In the genomic region with DNA sequence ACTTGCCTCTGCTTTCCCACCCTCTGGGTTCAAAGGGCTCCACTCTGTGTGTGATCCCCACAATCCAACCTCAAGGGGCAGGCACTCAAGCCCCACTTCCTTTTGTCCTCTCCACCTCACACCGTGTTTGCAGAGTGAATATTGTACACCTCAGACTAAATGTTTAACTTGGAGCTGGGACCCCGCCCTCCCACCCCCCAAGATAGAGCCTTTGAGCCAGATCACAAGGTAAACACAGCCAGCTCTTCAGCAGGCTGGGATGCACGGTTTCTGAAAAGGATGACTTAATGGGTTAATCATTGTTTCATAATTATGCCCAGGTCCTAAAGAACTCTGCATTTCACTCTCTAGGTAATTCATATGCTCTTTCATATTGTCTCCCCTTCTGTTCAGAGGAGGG, we compare ENCODE assay signal across 20 mouse cellular contexts. TPM values are rescaled to one million over a fixed set of nuclear protein-coding genes. Genes with fewer than 3 reads are reported as not detected.
DNase-seq lines count a peak whose midpoint lies in the region; ATAC-seq and TF ChIP-seq lines count a peak whose summit lies in the region.
"Had no signal": no experiment of that assay in that cellular context is flagged by ENCODE, and none has a peak within 500 bp of the region (broad histone marks: within the 10 kb centered on the region; RNA-seq: fewer than 3 reads in every experiment).

No protein-coding gene starts in this region.

- 31% methylated on average over 3 of the region's 3 CpGs for WGBS in lung, embryonic 16.5 days
- WGBS in stomach, postnatal 0 days: 36% methylated on average over 3 of the region's 3 CpGs

- no peak overlapping the region for H3K4me3 ChIP-seq in lung, embryonic 16.5 days (ENCODE audit: low read length)
- H3K4me3 ChIP-seq in stomach, postnatal 0 days (ENCODE audit: low read depth, low read length): no peak overlapping the region
- H3K4me3 ChIP-seq: embryonic facial prominence, embryonic 15.5 days; forebrain, embryonic 10.5 days; midbrain, embryonic 10.5 days; neural tube, embryonic 12.5 days had no signal

- no peak for TF ChIP-seq EP300 in stomach, postnatal 0 days (optimal IDR thresholded peaks at IDR 0.05)

- H3K27me3 ChIP-seq in lung, embryonic 16.5 days (ENCODE audit: control insufficient read depth, insufficient read depth, low read depth, low read length): no peaks in the 10 kb centered on the region
- H3K27me3 ChIP-seq in stomach, postnatal 0 days (ENCODE audit: control insufficient read depth, insufficient read depth, low read length): no peaks in the 10 kb centered on the region
- H3K27me3 ChIP-seq: embryonic facial prominence, embryonic 15.5 days; neural tube, embryonic 12.5 days had no signal

- no peak for TF ChIP-seq CTCF in stomach, postnatal 0 days (IDR thresholded peaks at IDR 0.05; ENCODE audit: low read depth)

- no peaks in the 10 kb centered on the region for H3K9me3 ChIP-seq in lung, embryonic 16.5 days (ENCODE audit: control insufficient read depth, low read length)
- no peaks in the 10 kb centered on the region for H3K9me3 ChIP-seq in stomach, postnatal 0 days (ENCODE audit: control insufficient read depth, low read length)
- H3K9me3 ChIP-seq: embryonic facial prominence, embryonic 15.5 days; forebrain, embryonic 10.5 days; midbrain, embryonic 10.5 days; neural tube, embryonic 12.5 days had no signal

- no peaks in the 10 kb centered on the region for H3K36me3 ChIP-seq in lung, embryonic 16.5 days (ENCODE audit: control insufficient read depth, insufficient read depth, low read length)
- H3K36me3 ChIP-seq in stomach, postnatal 0 days (ENCODE audit: control insufficient read depth, insufficient read depth, low read length): no peaks in the 10 kb centered on the region
- H3K36me3 ChIP-seq: embryonic facial prominence, embryonic 15.5 days; forebrain, embryonic 10.5 days; midbrain, embryonic 10.5 days; neural tube, embryonic 12.5 days had no signal

- intact Hi-C loops in left cerebral cortex, postnatal 10 days (cut with DNase I): loop anchor here (5.0 kb wide), 2 partner anchors 52 to 248 kb away; no protein-coding TSS in a partner anchor

- H3K4me1 ChIP-seq in lung, embryonic 16.5 days (replicated peaks; ENCODE audit: control insufficient read depth, insufficient read depth, low read length): peaks cover 28% of the 10 kb centered on the region
- peaks cover 4% of the 10 kb centered on the region; the same call in 1 of the 2 replicates for H3K4me1 ChIP-seq in stomach, postnatal 0 days (replicated peaks; ENCODE audit: control insufficient read depth, insufficient read depth)

- H3K27ac ChIP-seq in lung, embryonic 16.5 days (ENCODE audit: low read length): peak overlapping the region; percentile 72
- H3K27ac ChIP-seq in stomach, postnatal 0 days (replicated peaks): 0 out of 2 replicates have a peak overlapping the region, but pooled peaks have one; percentile 13
- H3K27ac ChIP-seq: embryonic facial prominence, embryonic 15.5 days; forebrain, embryonic 10.5 days; hindbrain, embryonic 14.5 days; midbrain, embryonic 10.5 days; neural tube, embryonic 12.5 days had no signal

- no peak overlapping the region for H3K9ac ChIP-seq in lung, embryonic 16.5 days (ENCODE audit: low read length)
- H3K9ac ChIP-seq in stomach, postnatal 0 days (ENCODE audit: low read length): no peak overlapping the region
- H3K9ac ChIP-seq: embryonic facial prominence, embryonic 15.5 days; hindbrain, embryonic 14.5 days; neural tube, embryonic 12.5 days had no signal

- H3K4me2 ChIP-seq in lung, embryonic 16.5 days (ENCODE audit: low read depth, low read length): no peak overlapping the region
- H3K4me2 ChIP-seq in stomach, postnatal 0 days (replicated peaks; ENCODE audit: low read depth): no peak overlapping the region
- H3K4me2 ChIP-seq: embryonic facial prominence, embryonic 15.5 days; hindbrain, embryonic 14.5 days; neural tube, embryonic 12.5 days had no signal

- peak; percentile 14 for ATAC-seq in lung, embryonic 16.5 days (ENCODE audit: low read depth)
- no peak for ATAC-seq in stomach, postnatal 0 days (ENCODE audit: low FRiP score, low TSS enrichment)

- DNase-seq in kidney, adult 11 months: peak; percentile 66
- no peak for DNase-seq in kidney, postnatal 14 days
- no peak for DNase-seq in lung, postnatal 14 days
- DNase-seq in kidney, postnatal 36 days: peak; percentile 49 to 52
- no peak for DNase-seq in stomach, postnatal 0 days (ENCODE audit: low spot score)
- no peak for DNase-seq in left cerebral cortex, postnatal 10 days (ENCODE audit: extremely low spot score in 1 of 2, low spot score in 2 of 2)
- no peak for DNase-seq in left cerebral cortex, adult 11 months (ENCODE audit: low spot score)
- DNase-seq: cerebellum, adult 9-10 months; embryo, embryonic 11 days; gastrocnemius, postnatal 10 days; layer of hippocampus, postnatal 36 days; lung, postnatal 4 days; right cerebral cortex, postnatal 25 days; thymus, adult 2 months had no signal

RNA-seq across cellular contexts. Expression of a gene that starts 2.2 kb away (rescaled TPM):
- 121 and 123 TPM in 2 replicates for polyA plus RNA-seq in lung, embryonic 16.5 days (2015; fragmentation: Nextera tagmentation; extraction: Ambion mirVana)
- polyA plus RNA-seq in stomach, postnatal 0 days (2015; fragmentation: Nextera tagmentation; extraction: Ambion mirVana): 35.1 and 38.1 TPM in 2 replicates
- 10 to 100 TPM; 45.4 to 49.2 TPM for total RNA-seq in left cerebral cortex, postnatal 10 days (2021)

Comparison
In these comparisons a context has a peak if more than half of its experiments do, and no peak if none do; other contexts are left out.
1. DNase-seq: peak in kidney, adult 11 months (single experiment) and kidney, postnatal 36 days (2 of 2); none in kidney, postnatal 14 days (single experiment), lung, postnatal 14 days (single experiment), stomach, postnatal 0 days (single experiment), left cerebral cortex, postnatal 10 days (0 of 2) and left cerebral cortex, adult 11 months (single experiment).